Mouse (Mus musculus) testis, adult 2 months (tissue): Measurements from ENCODE around the gene Cercam.

Experiments used
- CTCF ChIP-seq: fragments of 200-500 bp; IDR thresholded peaks from 2 replicates; pipeline ENCODE4 v1.5.1; 2012; ENCODE audit warnings: low read depth, mild to moderate bottlenecking, inconsistent platforms, low read length, moderate library complexity; ENCODE audit not compliant: control insufficient read depth, insufficient read depth, insufficient replicate concordance
- POLR2A ChIP-seq: fragments of 200-500 bp; IDR thresholded peaks from 2 replicates; pipeline ENCODE4 v1.6.1; 2012; ENCODE audit warnings: low read depth, mild to moderate bottlenecking, inconsistent platforms, low read length, moderate library complexity; ENCODE audit not compliant: control insufficient read depth

GRCm38 (mm10) chr2:29819363-29819762 lies 49.6 kb upstream of the Cercam start:
- no peak for TF ChIP-seq POLR2A
- no peak for TF ChIP-seq CTCF
